Mouse (Mus musculus): ENCODE measurements around the gene Tmem256. TPM values are rescaled to one million over a fixed set of nuclear protein-coding genes. Genes with fewer than 3 reads are reported as not detected.

Gene Tmem256
- polyA plus RNA-seq, 1 experiment from 2014 or later: 395 TPM

GRCm38 (mm10) chr11:69886907-69887635 is 48.8 kb downstream of the Tmem256 start:
- Histone ChIP-seq H3K36me3 (ENCODE audit: insufficient read depth, low read length) (no peaks in the 10 kb centered on the region), H3K27ac (ENCODE audit: low read length) (peak overlapping the region; percentile 32; the same call in 1 of the 2 replicates), H3K4me2 (replicated peaks; ENCODE audit: low read depth, low read length) (no peak overlapping the region), H3K4me3 (ENCODE audit: low read depth, low read length) (no peak overlapping the region), H3K9me3 (ENCODE audit: low read length) (no peaks in the 10 kb centered on the region), H3K27me3 (replicated peaks; ENCODE audit: insufficient read depth, low read length) (no peaks in the 10 kb centered on the region), H3K9ac (replicated peaks; ENCODE audit: low read depth) (no peak overlapping the region), H3K4me1 (ENCODE audit: insufficient read depth, low read depth, low read length) (peaks cover 14% of the 10 kb centered on the region; the same call in 1 of the 2 replicates)
- ATAC-seq: peak; percentile 70
- peak; percentile 71 for DNase-seq (ENCODE audit: low spot score)
- 59% methylated on average over 8 of the region's 8 CpGs for WGBS
- TF ChIP-seq EP300 (IDR thresholded peaks at IDR 0.05): no peak
- peak; percentile 76 for TF ChIP-seq CTCF (IDR thresholded peaks at IDR 0.05)

Small RNA genes lying within 50 kb of the gene (microRNA-seq; reads per million reads assigned to microRNA genes)
- not detected for gene Mir6924

Other genes starting within 250 kb of the Tmem256 start
- gene Atp1b2, start 232.6 kb upstream of the Tmem256 start, polyA plus RNA-seq (2015; fragmentation: Nextera tagmentation; extraction: Ambion mirVana): 7.5 and 8.1 TPM in 2 replicates
- not detected in 2 replicates for gene Shbg, start 220.6 kb upstream of the Tmem256 start, polyA plus RNA-seq (2015; fragmentation: Nextera tagmentation; extraction: Ambion mirVana)
- gene Sat2, start 216.5 kb upstream of the Tmem256 start, polyA plus RNA-seq (2015; fragmentation: Nextera tagmentation; extraction: Ambion mirVana): 14.4 and 16.3 TPM in 2 replicates
- 16.3 and 17.9 TPM in 2 replicates for gene Fxr2, start 205.5 kb upstream of the Tmem256 start, polyA plus RNA-seq (2015; fragmentation: Nextera tagmentation; extraction: Ambion mirVana)
- 0.14 and 0.17 TPM in 2 replicates for gene Sox15, start 183.2 kb upstream of the Tmem256 start, polyA plus RNA-seq (2015; fragmentation: Nextera tagmentation; extraction: Ambion mirVana)
- 57.3 and 61.3 TPM in 2 replicates for gene Mpdu1, start 175.9 kb upstream of the Tmem256 start, polyA plus RNA-seq (2015; fragmentation: Nextera tagmentation; extraction: Ambion mirVana)
- 41.9 and 43.6 TPM in 2 replicates for gene Cd68, start 172.4 kb upstream of the Tmem256 start, polyA plus RNA-seq (2015; fragmentation: Nextera tagmentation; extraction: Ambion mirVana)
- 283 and 286 TPM in 2 replicates for gene Eif4a1, start 166.1 kb upstream of the Tmem256 start, polyA plus RNA-seq (2015; fragmentation: Nextera tagmentation; extraction: Ambion mirVana)
- gene Senp3, start 156.4 kb upstream of the Tmem256 start, polyA plus RNA-seq (2015; fragmentation: Nextera tagmentation; extraction: Ambion mirVana): 36.0 and 37.8 TPM in 2 replicates
- 4.4 and 6.7 TPM in 2 replicates for gene Tnfsf13, start 152.7 kb upstream of the Tmem256 start, polyA plus RNA-seq (2015; fragmentation: Nextera tagmentation; extraction: Ambion mirVana)
- gene Tnfsf12, start 142.7 kb upstream of the Tmem256 start, polyA plus RNA-seq (2015; fragmentation: Nextera tagmentation; extraction: Ambion mirVana): 12.0 and 13.6 TPM in 2 replicates
- gene Tnfsfm13, start 142.4 kb upstream of the Tmem256 start, polyA plus RNA-seq (2015; fragmentation: Nextera tagmentation; extraction: Ambion mirVana): 11.9 and 13.1 TPM in 2 replicates
- gene Polr2a, start 79.9 kb upstream of the Tmem256 start, polyA plus RNA-seq (2015; fragmentation: Nextera tagmentation; extraction: Ambion mirVana): 14.0 and 15.3 TPM in 2 replicates
- gene Slc35g3, start 76.5 kb upstream of the Tmem256 start, polyA plus RNA-seq (2015; fragmentation: Nextera tagmentation; extraction: Ambion mirVana): 1.0 TPM in 2 replicates
- 6.6 and 7.6 TPM in 2 replicates for gene Zbtb4, start 72.6 kb upstream of the Tmem256 start, polyA plus RNA-seq (2015; fragmentation: Nextera tagmentation; extraction: Ambion mirVana)
- gene Chrnb1, start 42.6 kb upstream of the Tmem256 start, polyA plus RNA-seq (2015; fragmentation: Nextera tagmentation; extraction: Ambion mirVana): 15.6 and 16.2 TPM in 2 replicates
- 0.57 and 0.95 TPM in 2 replicates for gene Fgf11, start 36.7 kb upstream of the Tmem256 start, polyA plus RNA-seq (2015; fragmentation: Nextera tagmentation; extraction: Ambion mirVana)
- gene Tmem102, start 32.9 kb upstream of the Tmem256 start, polyA plus RNA-seq (2015; fragmentation: Nextera tagmentation; extraction: Ambion mirVana): 14.3 and 14.9 TPM in 2 replicates
- gene Gm39566, start 23.2 kb upstream of the Tmem256 start, polyA plus RNA-seq (2015; fragmentation: Nextera tagmentation; extraction: Ambion mirVana): not detected in 2 replicates
- not detected in 2 replicates for gene Spem2, start 20.0 kb upstream of the Tmem256 start, polyA plus RNA-seq (2015; fragmentation: Nextera tagmentation; extraction: Ambion mirVana)
- gene Spem1, start 16.3 kb upstream of the Tmem256 start, polyA plus RNA-seq (2015; fragmentation: Nextera tagmentation; extraction: Ambion mirVana): not detected in 2 replicates
- 2.9 and 3.9 TPM in 2 replicates for gene Nlgn2, start 730 bp upstream of the Tmem256 start, polyA plus RNA-seq (2015; fragmentation: Nextera tagmentation; extraction: Ambion mirVana)
- 107 and 114 TPM in 2 replicates for gene Plscr3, start 7.9 kb downstream of the Tmem256 start, polyA plus RNA-seq (2015; fragmentation: Nextera tagmentation; extraction: Ambion mirVana)
- 6.1 and 7.6 TPM in 2 replicates for gene Tnk1, start 20.2 kb downstream of the Tmem256 start, polyA plus RNA-seq (2015; fragmentation: Nextera tagmentation; extraction: Ambion mirVana)
- not detected in 2 replicates for gene Tmem95, start 39.5 kb downstream of the Tmem256 start, polyA plus RNA-seq (2015; fragmentation: Nextera tagmentation; extraction: Ambion mirVana)
- gene Kctd11, start 42.9 kb downstream of the Tmem256 start, polyA plus RNA-seq (2015; fragmentation: Nextera tagmentation; extraction: Ambion mirVana): 10.1 and 11.4 TPM in 2 replicates
- gene Acap1, start 57.0 kb downstream of the Tmem256 start, polyA plus RNA-seq (2015; fragmentation: Nextera tagmentation; extraction: Ambion mirVana): 1.5 and 1.7 TPM in 2 replicates
- 6.4 and 7.0 TPM in 2 replicates for gene 2810408A11Rik, start 62.5 kb downstream of the Tmem256 start, polyA plus RNA-seq (2015; fragmentation: Nextera tagmentation; extraction: Ambion mirVana)
- 3.8 and 3.9 TPM in 2 replicates for gene Neurl4, start 62.6 kb downstream of the Tmem256 start, polyA plus RNA-seq (2015; fragmentation: Nextera tagmentation; extraction: Ambion mirVana)
- 53.0 and 59.1 TPM in 2 replicates for gene Gps2, start 75.4 kb downstream of the Tmem256 start, polyA plus RNA-seq (2015; fragmentation: Nextera tagmentation; extraction: Ambion mirVana)
- gene Eif5a, start 83.4 kb downstream of the Tmem256 start, polyA plus RNA-seq (2015; fragmentation: Nextera tagmentation; extraction: Ambion mirVana): 758 and 815 TPM in 2 replicates
- gene Ybx2, start 97.3 kb downstream of the Tmem256 start, polyA plus RNA-seq (2015; fragmentation: Nextera tagmentation; extraction: Ambion mirVana): 1.00 and 1.1 TPM in 2 replicates
- gene Slc2a4, start 109.7 kb downstream of the Tmem256 start, polyA plus RNA-seq (2015; fragmentation: Nextera tagmentation; extraction: Ambion mirVana): 3.7 and 4.3 TPM in 2 replicates
- gene Cldn7, start 126.3 kb downstream of the Tmem256 start, polyA plus RNA-seq (2015; fragmentation: Nextera tagmentation; extraction: Ambion mirVana): 212 and 230 TPM in 2 replicates
- 23.7 and 24.7 TPM in 2 replicates for gene Ctdnep1, start 142.6 kb downstream of the Tmem256 start, polyA plus RNA-seq (2015; fragmentation: Nextera tagmentation; extraction: Ambion mirVana)
- 65.9 and 72.1 TPM in 2 replicates for gene Elp5, start 144.0 kb downstream of the Tmem256 start, polyA plus RNA-seq (2015; fragmentation: Nextera tagmentation; extraction: Ambion mirVana)
- gene Gabarap, start 152.6 kb downstream of the Tmem256 start, polyA plus RNA-seq (2015; fragmentation: Nextera tagmentation; extraction: Ambion mirVana): 624 and 645 TPM in 2 replicates
- gene Phf23, start 157.3 kb downstream of the Tmem256 start, polyA plus RNA-seq (2015; fragmentation: Nextera tagmentation; extraction: Ambion mirVana): 57.5 and 61.3 TPM in 2 replicates
- gene Dvl2, start 162.1 kb downstream of the Tmem256 start, polyA plus RNA-seq (2015; fragmentation: Nextera tagmentation; extraction: Ambion mirVana): 14.6 and 15.1 TPM in 2 replicates
- 92.0 and 95.2 TPM in 2 replicates for gene Acadvl, start 176.9 kb downstream of the Tmem256 start, polyA plus RNA-seq (2015; fragmentation: Nextera tagmentation; extraction: Ambion mirVana)
- gene Dlg4, start 178.4 kb downstream of the Tmem256 start, polyA plus RNA-seq (2015; fragmentation: Nextera tagmentation; extraction: Ambion mirVana): 2.0 and 2.1 TPM in 2 replicates
- 0.81 TPM in 2 replicates for gene Asgr1, start 215.6 kb downstream of the Tmem256 start, polyA plus RNA-seq (2015; fragmentation: Nextera tagmentation; extraction: Ambion mirVana)